Mouse (Mus musculus) liver, postnatal 0 days (tissue): ENCODE results near the gene Hrh3.

Experiments used
- CTCF ChIP-seq: sonication (generic); IDR thresholded peaks from 2 replicates; pipeline ENCODE4 v1.5.1; 2016; ENCODE audit warnings: antibody characterized with exemption, low read depth
- EP300 ChIP-seq: IDR thresholded peaks from 2 replicates; pipeline ENCODE4 v1.6.1; 2016; ENCODE audit warnings: antibody characterized with exemption, low read depth, mild to moderate bottlenecking

DNA sequence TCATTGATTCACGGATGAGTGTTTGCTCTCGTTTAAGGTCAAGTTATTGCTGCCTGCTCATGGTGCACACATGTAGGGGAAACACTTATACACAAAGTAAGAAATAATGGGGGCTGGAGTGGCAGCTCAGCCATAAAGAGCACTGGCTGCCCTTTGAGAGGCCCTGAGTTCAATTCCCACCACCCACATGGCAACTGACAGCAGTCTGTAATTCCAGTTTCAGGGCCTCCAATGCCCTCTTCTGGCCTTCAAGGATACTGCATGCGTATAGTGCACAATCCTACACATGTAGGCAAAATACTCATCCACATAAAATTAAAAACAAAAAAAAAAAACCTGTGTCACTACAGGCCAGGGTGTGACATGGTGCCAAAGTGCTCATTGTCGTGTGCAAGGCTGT is 16.8 kb downstream of the Hrh3 start:
- TF ChIP-seq CTCF (peak; percentile 30; the same call in 1 of the 2 replicates), EP300 (no peak)
